Mouse (Mus musculus) cortical plate, adult 2 months (tissue): ENCODE measurements around the gene Atl2. TPM values are rescaled to one million over a fixed set of nuclear protein-coding genes. Genes with fewer than 3 reads are reported as not detected.
A peak's percentile ranks its signal among the peaks of the same experiment; 100 is the strongest.

Source experiments
- H3K27ac ChIP-seq: fragments of 200-500 bp; 2 replicates; pipeline ENCODE4 v1.5.1; 2012; ENCODE audit warnings: low read length, control low read depth, inconsistent platforms; ENCODE audit not compliant: insufficient read depth
- H3K4me1 ChIP-seq: fragments of 200-500 bp; 2 replicates; pipeline ENCODE4 v1.6.1; 2011; ENCODE audit warnings: low read length; ENCODE audit not compliant: control insufficient read depth, insufficient read depth
- H3K4me3 ChIP-seq: fragments of 200-500 bp; 2 replicates; pipeline ENCODE4 v1.5.1; 2011; ENCODE audit warnings: mild to moderate bottlenecking, low read length, control low read depth; ENCODE audit not compliant: insufficient read depth
- CTCF ChIP-seq: fragments of 200-500 bp; IDR thresholded peaks from 2 replicates; pipeline ENCODE4 v1.5.1; 2011; ENCODE audit warnings: mild to moderate bottlenecking, control low read depth, low read length; ENCODE audit not compliant: insufficient read depth; ENCODE audit errors: extremely low read depth
- POLR2A ChIP-seq: fragments of 200-500 bp; IDR thresholded peaks from 2 replicates; pipeline ENCODE4 v1.6.1; 2011; ENCODE audit warnings: mild to moderate bottlenecking, low read length, control low read depth; ENCODE audit not compliant: insufficient read depth; ENCODE audit errors: extremely low read depth
- polyA plus RNA-seq: library from polyadenylated mRNA; depleted of rRNA; stranded (reverse); fragments of >200 nt; gene quantifications from 2 replicates; pipeline ENCODE4 v1.2.3, GENCODE M21; 2012

Gene Atl2
- polyA plus RNA-seq, 1 experiment: 43.1 TPM

DNA sequence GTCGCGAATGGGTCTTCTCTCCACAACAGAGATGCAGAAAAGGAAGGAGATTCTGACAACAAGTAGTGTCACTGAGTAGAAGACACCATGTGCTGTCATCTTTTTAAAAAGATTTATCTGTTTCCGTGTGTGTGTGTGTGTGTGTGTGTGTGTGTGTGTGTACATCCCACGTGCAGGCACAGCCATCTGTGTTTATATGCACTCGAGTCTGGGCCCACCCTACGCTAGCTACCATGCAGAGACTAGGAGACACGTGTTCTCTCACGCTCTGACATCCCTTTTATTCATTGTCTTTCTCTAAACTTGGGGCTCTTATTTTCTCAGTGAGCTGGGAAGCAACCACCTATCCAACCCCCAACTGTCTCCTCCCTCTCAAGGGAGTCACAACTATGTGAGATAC is 40.4 kb downstream of the Atl2 start:
- Histone ChIP-seq H3K27ac (no peak overlapping the region), H3K4me3 (no peak overlapping the region), H3K4me1 (no peaks in the 10 kb centered on the region)
- no peak for TF ChIP-seq CTCF
- TF ChIP-seq POLR2A: no peak

DNA sequence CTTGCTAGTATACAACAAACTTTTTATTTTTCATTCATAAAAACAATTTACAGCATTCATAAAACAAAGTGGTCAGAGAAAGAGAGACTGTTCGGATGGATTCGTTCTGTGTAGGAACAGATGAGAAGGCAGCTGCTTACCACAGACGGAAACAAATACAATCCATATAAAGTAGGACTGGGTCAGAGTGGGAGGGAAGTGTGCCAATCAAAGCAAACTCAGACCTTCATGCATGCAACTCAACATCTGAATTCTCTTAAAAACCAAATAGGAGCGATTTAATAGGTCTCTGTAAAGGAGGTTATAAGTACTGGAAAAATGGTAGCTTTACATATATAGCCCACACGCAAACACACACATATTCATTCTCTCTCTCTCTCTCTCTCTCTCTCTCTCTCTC is 47.5 kb downstream of the Atl2 start:
- TF ChIP-seq CTCF (no peak), POLR2A (no peak)
- no peak overlapping the region for H3K4me3 ChIP-seq
- H3K4me1 ChIP-seq: no peaks in the 10 kb centered on the region
- no peak overlapping the region for H3K27ac ChIP-seq

DNA sequence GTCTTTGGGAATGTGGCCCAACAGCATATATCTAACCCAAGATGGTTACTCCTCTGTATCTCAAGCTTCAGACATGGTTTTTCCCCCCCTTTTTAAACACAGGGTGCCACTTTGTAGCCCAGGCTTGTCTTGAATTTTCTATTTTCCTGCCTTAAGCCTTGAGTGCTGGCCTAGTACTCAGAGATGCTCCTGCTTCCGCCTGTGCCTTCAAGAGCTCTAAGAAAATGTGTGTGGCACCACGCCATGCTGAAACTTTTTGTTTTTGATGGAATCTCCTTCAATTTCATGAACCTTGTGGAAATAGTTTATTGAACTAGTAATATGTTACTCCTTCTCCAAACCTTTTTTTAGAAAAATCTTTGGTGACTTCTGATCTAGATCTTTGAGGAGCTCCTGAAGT is 49.7 kb downstream of the Atl2 start:
- H3K27ac ChIP-seq: no peak overlapping the region
- no peak overlapping the region for H3K4me3 ChIP-seq
- TF ChIP-seq POLR2A: no peak
- TF ChIP-seq CTCF: no peak
- H3K4me1 ChIP-seq: no peaks in the 10 kb centered on the region

DNA sequence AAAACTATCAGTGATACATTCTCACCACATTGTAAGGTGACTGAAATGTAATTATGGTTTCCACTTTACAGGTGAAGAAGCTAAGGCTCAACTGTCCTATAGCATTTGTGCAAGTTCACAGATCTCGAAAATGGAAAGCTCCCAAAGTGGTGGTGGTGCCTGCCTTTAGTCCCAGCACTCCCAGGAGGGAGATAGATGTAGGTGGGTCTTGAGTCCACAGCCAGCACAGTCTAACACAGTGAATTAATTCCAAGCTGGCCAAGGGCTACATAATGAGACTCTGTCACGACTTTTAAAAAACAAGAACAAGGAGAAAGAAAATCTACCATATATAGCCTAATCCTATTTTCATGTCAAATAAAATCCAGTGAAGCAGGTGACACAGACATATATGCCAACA is 50.2 kb downstream of the Atl2 start:
- no peak for TF ChIP-seq POLR2A
- TF ChIP-seq CTCF: no peak
- H3K27ac ChIP-seq: no peak overlapping the region
- H3K4me1 ChIP-seq: no peaks in the 10 kb centered on the region
- no peak overlapping the region for H3K4me3 ChIP-seq

DNA sequence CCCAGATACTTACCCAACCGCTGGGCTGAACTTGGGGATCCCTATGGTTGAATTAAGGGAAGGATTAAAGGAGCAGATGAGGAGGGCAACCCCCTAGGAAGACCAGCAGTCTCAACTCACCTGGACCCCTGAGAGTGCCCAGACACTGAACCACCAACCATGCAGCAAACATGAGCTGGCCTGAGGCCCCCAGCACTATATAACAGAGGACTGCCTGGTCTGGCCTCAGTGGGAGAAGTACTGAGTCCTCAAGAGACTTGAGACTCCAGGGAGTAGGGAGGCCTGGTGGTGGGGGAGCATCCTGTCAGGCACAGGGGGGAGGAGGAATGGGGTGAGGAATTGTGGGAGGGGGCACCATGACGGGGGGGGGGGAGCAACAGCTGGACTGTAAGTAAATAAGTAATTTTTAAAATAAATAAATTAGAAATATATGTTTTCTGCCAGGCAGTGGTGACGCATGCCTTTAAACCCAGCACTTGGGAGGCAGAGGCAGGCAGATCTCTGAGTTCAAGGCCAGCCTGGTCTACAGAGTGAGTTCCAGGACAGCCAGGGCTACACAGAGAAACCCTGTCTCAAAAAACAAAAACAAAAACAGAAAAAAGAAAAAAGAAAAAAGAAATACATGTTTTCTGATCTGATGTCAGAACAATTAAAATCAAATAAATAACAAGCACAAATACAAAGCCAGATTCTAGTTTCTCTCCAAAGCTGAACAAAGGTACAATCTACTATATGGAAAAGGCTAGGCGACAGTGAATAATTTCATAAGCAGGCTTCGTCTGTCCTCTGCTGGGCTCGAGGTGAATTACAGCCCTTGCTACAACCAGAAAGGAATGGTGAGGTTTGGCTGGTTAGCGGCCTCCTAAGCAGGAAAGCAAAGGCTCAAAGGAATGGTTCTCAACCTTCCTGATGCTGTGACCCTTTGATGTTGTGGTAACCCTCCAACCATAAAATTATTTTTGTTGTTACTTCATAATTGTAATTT is 55.4 kb downstream of the Atl2 start:
- H3K4me3 ChIP-seq: no peak overlapping the region
- no peak overlapping the region for H3K27ac ChIP-seq
- H3K4me1 ChIP-seq: no peaks in the 10 kb centered on the region
- TF ChIP-seq CTCF (peak; percentile 99), POLR2A (no peak)

DNA sequence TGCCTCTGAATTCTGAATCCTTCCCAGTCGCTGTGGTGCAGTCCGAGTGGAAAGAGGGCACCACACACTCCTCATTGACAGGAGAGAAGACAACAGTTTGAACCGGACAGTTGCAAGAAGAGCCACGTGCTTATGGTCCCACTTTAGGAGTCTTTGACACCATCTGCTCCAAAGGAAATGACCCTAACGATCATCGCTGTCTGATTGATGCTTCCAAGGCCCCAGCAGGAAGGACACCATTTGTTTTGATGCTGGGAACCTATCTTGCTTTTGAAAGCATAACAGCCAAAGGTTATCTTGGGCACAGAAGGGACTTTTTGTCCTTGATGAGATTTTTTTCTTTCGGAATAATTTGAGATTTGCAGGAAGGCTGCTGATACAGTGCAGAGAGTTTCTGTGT is 58.9 kb downstream of the Atl2 start:
- Histone ChIP-seq H3K27ac (no peak overlapping the region), H3K4me1 (no peaks in the 10 kb centered on the region), H3K4me3 (no peak overlapping the region)
- TF ChIP-seq POLR2A: no peak
- no peak for TF ChIP-seq CTCF

DNA sequence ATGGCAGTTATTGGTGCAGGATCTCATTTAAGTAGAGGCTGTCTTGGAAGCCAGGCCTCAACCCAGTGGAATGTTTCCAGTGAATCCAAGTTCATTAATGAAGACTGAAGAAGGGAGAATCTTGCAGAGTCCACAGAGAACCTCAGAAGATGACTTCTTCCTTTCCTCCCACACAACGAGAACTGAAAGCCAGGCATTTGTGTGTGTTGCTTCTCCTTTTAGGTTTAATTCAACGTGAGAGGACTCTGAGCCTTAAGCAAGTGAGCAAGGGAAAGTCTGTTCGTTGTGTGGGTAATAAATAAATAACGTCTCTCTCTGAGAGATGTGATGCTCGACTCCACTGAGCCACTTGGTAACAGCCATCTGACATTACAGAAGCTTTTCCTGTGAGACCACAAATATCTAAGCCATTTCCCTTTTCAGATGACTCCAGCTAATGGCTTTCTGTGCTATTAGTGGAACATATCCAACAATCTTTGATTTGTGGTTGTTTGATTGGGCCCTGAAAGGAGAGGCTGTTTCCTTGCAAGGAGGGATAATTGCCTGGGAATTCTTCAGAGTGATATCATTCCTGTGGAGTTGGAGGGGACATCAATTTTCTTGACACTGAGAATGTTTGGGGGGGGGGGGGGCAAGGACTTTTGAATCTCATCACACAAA is 60.1 kb downstream of the Atl2 start:
- no peaks in the 10 kb centered on the region for H3K4me1 ChIP-seq
- H3K27ac ChIP-seq: no peak overlapping the region
- TF ChIP-seq POLR2A (no peak), CTCF (no peak)
- H3K4me3 ChIP-seq: no peak overlapping the region

DNA sequence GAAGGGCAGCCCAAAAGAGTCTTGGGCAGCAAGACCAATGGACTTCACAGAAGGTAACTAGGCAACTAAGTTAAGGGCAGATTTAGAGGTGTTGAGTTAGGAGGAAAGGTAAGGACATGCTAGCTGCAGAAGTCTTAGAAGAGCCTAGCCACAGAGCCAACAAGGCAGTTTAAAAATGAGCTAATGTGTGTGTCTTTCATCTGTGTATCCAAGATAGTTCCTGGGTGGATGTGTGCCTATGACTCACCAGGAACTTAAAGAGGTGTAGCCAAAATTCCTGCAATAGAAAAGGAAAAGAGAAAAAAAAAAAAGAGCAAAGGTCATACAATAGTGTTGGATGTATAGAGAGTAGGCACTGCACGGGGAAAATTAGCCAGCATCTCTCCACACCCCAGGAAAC is 63.6 kb downstream of the Atl2 start:
- TF ChIP-seq CTCF (no peak), POLR2A (no peak)
- H3K27ac ChIP-seq: no peak overlapping the region
- no peaks in the 10 kb centered on the region for H3K4me1 ChIP-seq
- H3K4me3 ChIP-seq: no peak overlapping the region

DNA sequence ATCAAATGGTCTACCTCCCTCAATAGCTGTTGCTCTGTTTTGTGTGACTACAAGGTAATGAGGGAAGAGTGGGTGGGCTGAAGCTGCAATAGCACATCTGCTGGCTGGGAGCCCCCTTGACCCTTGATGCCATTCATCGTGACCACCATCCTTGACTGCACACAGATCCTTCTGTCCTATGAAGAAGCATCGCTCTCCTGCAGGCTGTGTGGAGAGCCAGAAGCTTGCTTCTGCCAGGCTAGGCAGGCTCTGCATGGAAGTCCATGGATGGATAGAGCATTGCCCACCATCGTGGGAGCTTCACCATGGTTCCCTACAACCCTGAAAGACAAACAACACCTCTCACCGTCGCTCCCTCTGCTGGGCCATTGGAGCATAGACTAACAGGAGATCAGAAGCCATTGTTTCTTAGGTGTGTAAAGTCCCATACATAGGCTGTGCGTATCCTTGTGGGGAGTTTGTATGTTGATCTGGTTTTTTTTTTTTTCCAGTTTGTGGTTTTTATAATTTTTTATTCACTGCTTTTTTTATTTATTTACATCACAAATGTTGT is 69.4 kb downstream of the Atl2 start:
- Histone ChIP-seq H3K4me3 (no peak overlapping the region), H3K27ac (no peak overlapping the region), H3K4me1 (no peaks in the 10 kb centered on the region)
- TF ChIP-seq CTCF: no peak
- TF ChIP-seq POLR2A: no peak
